Mouse (Mus musculus) T-helper 2 cell (primary cell): ENCODE measurements around the gene Cep97.

Experiments used
- in situ Hi-C: fragments of 300-600 bp; cut with MboI, MseI; formaldehyde crosslinking; loops from one replicate; pipeline ENCODE4 v1.15.1; 2025; ENCODE audit warnings: high pct_unique_total_duplicates

The Cep97 gene

DNA sequence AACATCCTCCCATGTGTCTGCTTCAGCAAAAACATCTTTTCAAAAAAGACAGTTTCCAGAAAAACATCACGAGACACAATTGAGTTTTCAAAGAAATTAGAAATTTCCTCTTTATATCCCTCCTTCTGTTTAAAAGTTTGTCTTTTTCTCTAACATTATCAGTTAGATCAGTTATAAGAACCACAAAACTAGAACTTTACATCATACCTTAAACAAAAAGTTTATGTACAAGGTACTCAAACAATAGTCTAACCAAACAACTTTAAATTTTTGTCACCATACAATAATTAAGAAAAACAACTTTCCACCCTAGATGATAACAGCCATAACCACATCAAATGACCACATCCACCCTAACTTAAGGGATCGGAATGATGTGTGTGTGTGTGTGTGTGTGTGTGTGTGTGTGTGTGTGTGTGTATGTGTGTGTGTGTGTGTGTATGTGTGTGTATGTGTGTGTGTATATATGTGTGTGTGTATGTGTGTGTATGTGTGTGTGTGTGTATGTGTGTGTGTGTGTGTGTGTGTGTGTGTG is 13.3 kb upstream of the Cep97 start:
- in situ Hi-C loops: loop anchor here (10.0 to 25.0 kb wide), 3 partner anchors 677 to 1067 kb away; partner anchors contain the start of gene Tfg

DNA sequence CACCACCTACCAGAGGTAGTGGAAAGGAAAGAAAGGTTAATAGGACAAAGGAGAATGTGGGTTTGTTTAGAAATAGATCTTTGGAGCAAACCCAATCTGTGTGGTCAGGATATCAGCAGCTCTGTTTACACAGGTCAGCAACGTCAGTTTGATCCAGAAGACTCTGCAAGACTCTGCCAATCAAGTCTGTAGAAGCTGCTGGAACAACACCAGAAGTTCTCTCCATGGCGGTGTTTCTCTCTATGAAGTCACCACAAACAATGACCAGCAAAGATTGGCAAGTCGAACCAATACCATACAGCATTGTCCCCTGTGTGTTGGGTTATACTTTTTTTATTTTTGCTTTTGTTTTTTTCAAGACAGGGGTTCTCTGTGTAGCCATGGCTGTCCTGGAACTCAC is 12.6 kb upstream of the Cep97 start:
- in situ Hi-C loops: loop anchor here (10.0 to 25.0 kb wide), 3 partner anchors 678 to 1068 kb away; partner anchors contain the start of gene Tfg

DNA sequence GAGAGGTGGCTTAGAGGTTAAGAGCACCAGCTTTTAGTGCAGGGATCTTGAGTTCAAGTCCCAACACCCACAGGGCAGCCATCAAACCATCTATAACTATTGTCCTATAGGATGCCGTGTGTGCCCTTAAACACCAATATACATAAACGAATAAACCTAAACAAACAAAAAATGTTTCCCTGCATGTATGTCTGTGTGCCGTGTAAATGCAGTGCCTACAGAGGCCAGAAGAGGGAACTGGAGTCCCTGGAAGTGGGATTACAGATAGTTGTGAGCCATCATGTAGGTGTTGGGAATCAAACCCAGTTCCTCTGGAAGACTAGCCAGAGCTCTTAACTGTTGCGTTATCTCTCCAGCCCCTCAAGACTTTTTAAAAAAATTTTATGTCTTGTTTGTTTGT is 6.1 kb upstream of the Cep97 start:
- in situ Hi-C loops: loop anchor here (10.0 to 25.0 kb wide), 3 partner anchors 684 to 1074 kb away; partner anchors contain the start of gene Tfg

DNA sequence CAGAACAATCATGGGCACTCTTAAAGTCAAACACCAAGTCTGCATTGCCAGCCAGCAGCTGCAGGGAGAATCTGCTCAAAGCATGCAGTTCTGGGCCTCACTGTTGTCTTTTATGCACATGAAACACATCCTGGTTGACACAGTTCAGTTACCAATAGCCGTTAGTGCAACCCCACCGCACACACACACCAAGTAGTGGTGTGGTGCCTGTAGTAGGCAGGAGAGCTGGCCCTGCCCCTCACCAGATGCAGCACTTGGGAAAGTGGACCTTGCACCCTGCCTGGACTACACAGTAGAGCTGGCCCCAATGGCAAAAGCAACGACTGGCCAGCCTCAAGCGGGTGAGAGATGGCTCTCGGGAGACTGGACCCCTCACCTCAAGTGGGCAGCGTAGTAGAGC is 5.0 kb upstream of the Cep97 start:
- in situ Hi-C loops: loop anchor here (10.0 to 25.0 kb wide), 3 partner anchors 685 to 1075 kb away; partner anchors contain the start of gene Tfg

DNA sequence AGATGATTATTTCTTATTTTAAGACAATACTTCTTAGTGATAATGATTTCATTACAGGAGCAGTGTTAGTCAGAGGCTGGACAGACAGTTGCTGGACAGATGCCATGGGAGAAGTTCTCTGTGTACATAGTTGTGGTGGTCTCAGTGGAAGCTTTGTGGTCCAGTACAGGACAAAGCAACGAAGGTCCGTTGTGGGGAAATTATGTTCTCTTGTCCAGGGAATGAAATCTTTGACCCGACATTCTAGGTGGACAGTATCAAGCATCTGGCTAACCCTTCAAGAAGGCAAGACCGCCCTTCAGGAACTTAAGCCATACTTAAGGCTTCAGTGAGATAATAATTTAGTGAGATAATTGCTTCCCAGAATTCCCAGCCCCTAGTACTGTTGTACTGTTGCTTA is 4.1 kb upstream of the Cep97 start:
- in situ Hi-C loops: loop anchor here (25.0 kb wide), 1 partner anchor 774 kb away; the partner anchor contains the start of gene Tfg

DNA sequence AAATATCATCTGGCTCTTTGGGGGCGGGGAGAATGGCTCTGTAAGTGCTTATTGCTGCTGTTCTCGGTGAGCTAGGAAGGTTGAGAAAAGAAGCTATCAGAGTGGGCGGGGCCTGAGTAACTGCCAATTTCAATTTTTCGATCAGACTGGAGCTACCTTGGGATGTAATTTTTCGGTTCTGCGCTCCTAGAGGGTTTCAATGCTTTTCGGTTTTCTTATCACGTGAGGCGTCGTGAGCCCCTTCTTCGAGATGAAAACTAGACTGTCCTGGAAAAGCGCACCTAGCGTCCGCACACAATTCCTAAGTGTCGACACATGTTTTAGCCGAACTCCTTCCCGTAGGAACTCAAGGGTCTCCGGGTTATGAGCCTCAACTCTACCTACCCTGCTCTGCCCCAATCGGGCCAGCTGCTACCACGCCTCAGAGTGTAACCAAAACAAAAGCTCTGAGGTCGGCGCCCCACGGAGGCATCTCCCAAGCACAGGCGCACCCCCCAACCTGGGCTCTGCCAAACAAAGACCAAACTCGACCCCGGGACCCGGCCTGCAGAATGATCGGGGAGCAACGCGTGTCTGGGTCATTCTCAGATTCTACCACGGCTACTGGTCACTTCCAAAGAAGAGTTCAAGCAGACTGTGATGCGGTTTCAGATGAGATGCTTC is 843 bp downstream of the Cep97 start:
- in situ Hi-C loops: loop anchor here (5.0 to 25.0 kb wide), 2 partner anchors 42 to 778 kb away; partner anchors contain the start of gene Tfg

DNA sequence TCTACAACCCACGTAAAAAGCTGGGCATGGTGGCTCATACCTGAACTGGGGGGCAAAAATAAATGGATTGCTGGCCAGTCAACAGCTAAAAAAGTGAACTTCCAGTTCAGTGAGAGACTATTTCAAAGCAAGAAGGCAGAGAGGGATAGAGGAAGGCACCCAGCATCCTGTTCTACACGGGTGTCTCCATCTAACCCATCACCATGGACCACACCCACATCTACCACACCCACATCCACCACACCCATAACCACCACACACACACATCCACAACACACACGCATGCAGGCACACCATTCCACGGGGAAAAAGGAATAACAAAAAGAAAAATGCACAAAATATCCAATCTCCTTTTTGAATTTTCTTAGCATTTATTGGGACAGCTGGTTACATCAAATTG is 10.6 kb downstream of the Cep97 start:
- in situ Hi-C loops: no loop called here

DNA sequence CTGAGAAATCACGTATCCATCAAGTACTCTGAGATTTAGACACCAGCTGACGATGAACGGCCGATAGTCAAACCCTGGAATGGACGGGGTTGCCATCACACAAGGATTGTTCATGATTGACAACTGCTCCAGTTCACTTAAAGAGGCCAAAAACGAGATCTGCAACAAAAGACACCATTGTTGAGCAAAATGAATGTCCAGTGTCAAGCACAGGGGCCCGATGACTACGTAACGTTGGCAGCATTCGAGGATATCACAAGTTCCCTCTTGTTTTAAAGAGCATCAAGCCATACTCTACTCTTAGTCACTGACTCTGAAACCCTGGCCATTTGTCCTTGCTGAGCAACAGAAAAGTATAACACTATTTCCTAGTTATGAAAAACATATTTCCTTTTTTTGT is 12.6 kb downstream of the Cep97 start:
- in situ Hi-C loops: no loop called here

DNA sequence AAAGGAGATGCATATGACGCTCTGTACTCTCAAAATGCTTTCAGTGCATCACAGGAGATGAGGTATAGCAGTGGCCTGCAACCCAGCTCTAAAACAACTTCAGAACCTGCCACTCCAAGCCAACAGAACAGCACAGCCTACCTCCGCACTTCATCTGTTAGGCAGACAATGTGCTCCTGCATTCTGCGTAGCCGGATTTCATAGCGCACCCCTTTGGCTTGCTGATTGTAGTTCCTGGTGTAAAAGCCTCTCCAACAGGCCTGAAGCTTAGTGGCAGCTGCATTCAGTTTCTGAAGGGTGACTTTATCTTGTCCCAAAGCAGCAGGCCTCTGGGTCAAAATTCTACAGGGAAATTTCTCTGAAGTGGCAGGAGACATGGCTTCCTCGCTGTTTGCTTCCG is 19.9 kb downstream of the Cep97 start:
- in situ Hi-C loops: no loop called here

DNA sequence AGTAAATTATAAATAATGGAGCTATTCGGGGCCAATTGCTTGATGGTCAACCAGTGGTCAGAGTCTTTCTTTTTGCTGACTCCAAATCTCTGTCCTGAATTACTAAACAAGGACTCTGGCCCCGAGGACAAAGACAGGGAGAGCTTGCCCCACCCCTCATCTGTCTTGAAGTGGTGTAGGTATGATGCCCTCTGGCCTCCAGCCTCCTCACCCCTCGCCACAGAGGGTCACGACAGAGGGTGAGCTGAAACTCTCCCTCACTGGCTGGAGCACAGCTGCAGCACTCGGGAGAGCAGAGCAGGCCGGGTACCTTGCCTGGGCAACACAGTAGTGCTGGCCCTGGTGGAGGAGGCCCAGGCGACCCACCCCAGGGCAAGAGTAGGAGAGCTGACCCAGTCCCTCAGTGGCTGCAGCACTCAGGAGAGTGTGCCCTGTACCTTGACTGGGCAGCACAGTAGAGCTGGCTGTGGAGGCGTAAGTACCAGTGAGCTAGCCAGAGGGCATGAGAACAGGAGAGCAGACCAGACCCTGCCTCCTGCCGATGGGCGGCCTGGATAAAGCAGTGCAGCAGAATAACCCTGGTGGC is 24.4 kb downstream of the Cep97 start:
- in situ Hi-C loops: no loop called here

DNA sequence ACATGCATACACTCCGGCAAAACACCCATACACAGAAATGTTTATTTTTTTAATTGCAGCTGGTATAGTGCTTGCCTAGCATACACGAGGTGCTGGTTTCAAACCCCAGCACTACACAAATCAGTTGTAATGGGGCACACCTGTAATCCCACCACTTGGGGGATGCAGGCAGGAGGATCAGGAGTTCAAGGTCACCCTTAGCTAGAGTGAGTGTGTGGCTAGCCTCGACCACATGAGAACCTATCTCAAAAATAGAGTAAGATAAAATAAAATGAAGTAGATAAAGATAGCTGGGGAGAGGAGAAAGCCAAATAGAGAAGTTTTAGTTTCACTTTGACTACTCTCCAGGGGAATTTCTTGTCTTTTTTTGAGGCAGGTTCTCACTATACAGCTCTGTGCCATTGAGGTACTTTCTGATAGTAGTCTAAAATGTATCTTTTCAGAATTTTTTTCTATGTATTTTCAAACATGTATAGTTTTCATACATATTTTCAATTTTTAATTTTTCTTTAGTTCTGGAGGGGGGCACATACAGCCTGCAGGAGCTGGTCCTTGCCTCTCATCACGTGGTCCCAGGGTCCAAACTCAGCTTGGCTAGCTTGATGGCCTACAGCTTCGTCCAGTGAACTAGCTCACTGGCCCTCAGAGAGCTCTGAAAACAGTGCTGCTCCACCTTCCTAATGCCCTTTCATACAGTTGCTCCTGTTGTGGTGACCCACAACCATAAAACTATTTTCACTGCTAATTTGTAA is 27.6 kb downstream of the Cep97 start:
- in situ Hi-C loops: loop anchor here (5.0 to 10.0 kb wide), 2 partner anchors 85 to 128 kb away; partner anchors contain the start of gene Trmt10c

DNA sequence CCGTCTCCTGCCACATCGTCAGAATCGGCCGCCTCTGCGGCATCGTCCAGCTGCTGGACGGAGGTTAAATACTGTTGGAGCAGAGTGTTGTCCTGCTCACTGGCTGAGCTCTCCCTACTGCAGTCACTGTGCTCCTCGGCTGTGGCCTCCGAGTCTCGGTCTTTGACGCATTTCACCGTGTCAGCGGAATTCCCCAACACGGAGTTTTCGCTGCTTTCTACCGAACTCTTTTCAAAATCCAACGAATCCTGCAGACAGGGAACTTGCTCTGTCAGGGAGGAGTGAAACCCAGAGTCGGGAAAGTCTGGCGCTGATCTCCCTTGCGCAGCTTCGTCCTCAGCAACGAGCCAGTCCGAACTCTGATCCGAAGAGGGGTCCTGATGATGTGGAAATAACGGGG is 29.3 kb downstream of the Cep97 start:
- in situ Hi-C loops: loop anchor here (5.0 to 10.0 kb wide), 2 partner anchors 83 to 129 kb away; partner anchors contain the start of gene Trmt10c

DNA sequence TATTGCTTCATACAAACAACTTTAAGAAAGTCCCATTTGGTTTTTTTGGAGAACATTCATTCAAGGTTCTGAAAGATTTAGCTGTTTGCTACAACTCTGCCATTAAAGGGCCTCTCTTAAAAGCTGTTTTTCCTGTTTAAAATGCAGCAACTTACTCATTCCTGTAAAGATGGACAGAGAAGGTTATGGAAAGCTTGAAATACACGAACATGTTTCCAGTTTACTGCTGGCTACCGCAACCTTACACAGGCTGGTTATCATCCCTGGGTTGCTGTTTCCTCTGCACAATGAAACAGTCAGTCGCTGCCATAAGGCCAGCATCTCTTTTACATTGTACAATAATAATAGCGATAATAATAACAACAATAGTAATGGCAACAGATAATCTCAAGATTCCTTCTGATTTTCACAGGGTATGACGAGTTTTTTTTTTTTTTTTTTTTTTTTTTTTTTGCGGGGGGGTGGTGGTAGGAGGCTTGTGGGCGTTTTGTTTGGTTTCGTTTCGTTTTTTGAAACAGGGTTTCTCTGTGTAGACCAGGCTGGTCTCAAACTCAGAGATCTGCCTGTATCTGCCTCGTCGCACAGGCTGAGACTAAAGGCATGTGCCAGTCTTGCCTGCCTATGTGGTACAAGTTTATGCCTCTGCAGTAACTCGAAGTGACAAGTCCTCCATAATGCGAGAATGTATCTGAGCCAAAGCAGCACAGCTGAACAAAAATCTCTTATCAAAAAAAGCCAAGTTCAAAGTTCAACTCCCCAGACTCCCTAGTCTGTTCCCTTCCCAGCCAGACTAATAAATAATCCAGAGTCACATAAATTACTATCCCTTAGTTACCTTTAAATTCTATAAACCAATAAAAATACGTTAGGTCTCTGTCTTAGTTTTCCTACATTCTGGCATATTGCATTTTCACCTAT is 32.6 kb downstream of the Cep97 start:
- in situ Hi-C loops: loop anchor here (10.0 kb wide), 1 partner anchor 133 kb away; the partner anchor contains the start of gene Trmt10c

DNA sequence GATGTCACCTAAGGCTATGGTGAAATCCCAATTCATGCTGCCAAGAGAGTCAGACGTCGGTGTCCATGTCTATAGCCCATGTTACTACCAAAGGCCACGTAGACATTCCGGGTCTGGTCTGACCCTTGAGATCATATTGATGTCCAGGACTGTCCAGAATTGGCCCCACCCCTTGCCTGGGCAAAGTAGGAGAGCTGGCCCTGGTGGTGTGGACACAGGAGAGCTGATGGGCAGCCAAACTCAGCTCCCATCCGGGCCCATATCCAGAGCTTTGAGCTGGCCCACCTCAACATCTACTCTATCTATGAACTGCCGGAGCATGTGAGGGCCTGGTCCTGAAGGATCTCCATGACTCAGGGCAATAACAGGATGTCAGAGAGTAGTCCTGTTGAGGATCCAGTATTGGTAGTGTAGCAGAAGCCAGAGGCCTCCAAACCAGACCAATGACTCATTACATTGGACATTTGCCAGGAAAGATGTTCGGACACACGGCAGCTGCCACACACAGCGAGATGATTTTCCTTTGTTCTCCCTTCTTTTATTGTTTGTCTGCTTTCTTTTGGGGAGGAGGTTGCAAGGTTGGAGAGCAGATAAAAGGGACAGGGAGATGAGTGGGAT is 36.2 kb downstream of the Cep97 start:
- in situ Hi-C loops: no loop called here

DNA sequence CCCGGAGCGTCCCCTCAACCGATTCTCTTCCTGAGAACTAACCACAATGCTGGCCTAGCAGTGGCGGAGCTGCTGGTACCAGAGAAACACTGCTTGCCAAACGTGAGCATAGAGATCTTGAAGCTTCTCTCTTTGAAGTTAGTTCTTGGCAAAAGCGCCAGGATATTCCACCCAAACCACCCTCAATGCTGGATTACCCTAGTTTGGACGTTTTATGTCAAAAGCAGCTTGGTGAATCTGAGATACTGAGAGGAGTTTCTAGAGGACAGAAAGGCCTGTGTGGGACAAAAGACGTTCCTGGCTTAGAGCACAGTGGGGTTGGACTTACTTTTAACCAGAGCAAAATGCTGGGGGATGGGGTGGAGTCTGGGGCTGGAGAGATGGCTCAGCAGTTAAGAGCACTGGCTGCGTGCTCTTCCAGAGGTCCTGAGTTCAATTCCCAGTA is 39.0 kb downstream of the Cep97 start:
- in situ Hi-C loops: no loop called here

DNA sequence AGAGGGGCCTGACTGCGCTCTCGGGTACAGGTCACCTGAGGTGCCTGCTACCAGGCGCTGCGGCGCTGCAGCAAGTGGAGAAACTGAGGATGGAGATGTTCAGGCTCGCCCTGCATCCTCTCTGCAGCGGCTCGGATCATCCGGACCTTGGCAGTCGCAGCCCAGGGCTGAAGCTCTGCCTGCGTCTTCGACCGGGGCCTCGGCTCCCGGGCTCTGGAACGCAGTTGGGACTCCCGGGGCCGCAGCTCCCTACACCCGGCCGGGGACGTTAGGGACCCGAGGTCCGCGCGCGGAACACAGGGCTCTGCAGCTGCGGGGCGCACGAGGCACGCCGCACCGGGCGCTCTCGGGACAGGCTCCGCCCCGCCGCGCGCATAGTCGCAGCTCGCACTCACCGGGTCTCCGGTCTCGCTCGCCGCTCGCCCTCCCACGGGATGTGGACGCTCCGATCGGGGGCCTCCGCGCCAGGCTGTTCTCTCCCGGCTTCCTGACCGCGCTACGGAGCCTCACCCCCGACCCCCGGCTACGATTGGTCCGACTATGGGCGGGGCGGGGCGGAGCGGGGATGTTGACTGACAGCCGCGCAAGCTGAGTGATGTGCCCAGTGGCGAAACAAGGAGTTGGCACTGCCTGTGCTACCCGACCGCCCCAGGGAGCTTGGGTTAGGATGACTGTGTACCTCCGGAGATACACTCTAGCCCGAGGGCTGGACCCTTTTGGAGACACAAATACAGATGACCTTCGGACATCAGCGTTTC is 39.6 kb downstream of the Cep97 start, which contains the start of gene Nxpe3:
Nxpe3 (minus strand) TSS at position 393 of the 758 bp plus-strand sequence.
- in situ Hi-C loops: loop anchor here (5.0 kb wide), 1 partner anchor 37 kb away; the partner anchor contains the start of gene Cep97

DNA sequence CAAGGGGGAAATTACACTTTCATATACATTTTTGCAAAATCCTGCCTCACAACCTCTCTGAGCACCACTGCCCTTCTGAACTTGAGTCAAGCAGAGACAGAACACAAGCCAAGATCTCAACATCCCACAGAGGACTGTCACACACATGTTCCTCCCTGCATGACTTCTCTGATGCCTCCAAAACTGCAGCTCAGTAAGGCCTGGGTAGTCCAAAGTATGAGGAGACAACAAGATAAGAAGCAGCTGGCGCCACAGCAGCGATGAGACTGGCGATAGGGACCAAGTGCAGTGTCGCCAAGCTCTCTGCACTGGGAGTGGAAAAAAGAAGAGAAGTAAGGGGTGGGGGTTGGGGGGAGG is 40.1 kb downstream of the Cep97 start:
- in situ Hi-C loops: loop anchor here (5.0 kb wide), 1 partner anchor 38 kb away; the partner anchor contains the start of gene Cep97

DNA sequence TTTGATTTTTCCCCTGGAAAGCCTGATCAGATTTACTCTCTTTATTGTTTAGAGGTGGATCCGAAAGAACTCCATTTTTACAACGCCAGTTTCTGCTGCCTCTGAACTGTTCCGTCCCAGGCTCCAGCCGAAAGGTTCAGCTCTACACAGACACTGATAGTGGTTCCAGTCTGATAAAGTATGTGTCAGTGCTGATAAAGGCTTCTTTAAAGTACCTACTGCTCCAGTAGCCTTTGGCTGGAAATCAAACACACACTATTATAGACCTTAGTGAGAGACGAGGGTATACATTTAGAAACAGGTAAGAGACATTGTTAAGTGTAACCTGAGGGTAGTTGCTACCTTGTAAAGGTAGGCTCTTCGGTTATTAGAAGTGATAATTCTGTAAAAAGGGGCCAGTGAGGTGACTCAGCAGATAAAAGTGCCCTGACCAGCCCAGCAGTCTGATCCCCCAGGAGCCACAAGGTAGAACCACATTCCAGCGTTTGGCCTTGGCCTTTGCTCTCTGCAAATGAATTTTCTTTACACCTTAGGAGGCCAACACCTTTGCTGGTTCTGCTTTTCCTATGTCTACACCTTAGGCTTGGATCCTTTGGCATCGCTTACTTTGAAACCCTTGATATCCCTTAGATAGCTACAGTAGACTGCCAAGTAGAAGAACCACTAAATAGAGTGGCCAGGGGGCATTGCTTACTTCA is 41.1 kb downstream of the Cep97 start:
- in situ Hi-C loops: loop anchor here (5.0 kb wide), 1 partner anchor 39 kb away; the partner anchor contains the start of gene Cep97

DNA sequence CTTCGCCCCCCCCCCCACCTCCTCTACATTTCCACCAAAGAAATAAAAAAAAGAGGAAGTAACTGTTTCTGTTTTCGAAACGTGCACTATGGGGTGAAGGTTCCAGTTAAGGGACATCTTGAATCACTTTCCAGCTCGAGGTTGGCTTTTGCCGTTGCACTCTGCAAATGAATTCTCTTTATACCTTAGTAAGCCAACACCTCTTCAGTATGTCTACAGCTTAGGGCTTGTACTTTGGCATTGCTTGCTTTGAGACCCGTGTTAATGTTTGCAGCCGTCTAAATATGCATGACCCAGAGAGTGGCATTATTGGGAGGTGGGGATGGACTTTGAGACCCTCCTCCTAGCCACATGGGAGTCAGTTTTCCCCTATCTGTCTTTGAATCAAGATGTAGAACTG is 42.2 kb downstream of the Cep97 start:
- in situ Hi-C loops: loop anchor here (5.0 kb wide), 1 partner anchor 40 kb away; the partner anchor contains the start of gene Cep97
